Mouse (Mus musculus) brain, embryonic 14.5 days (tissue): Measurements from ENCODE around the gene Swsap1.

Experiments used
- CTCF ChIP-seq: fragments of 200-500 bp; IDR thresholded peaks from 2 replicates; pipeline ENCODE4 v1.5.1; 2012; ENCODE audit warnings: inconsistent platforms, mild to moderate bottlenecking, moderate library complexity, borderline replicate concordance; ENCODE audit not compliant: insufficient read depth, insufficient read length; ENCODE audit errors: extremely low read depth
- POLR2A ChIP-seq: fragments of 200-500 bp; IDR thresholded peaks from 2 replicates; pipeline ENCODE4 v1.6.1; 2012; ENCODE audit warnings: mild to moderate bottlenecking, inconsistent platforms, borderline replicate concordance; ENCODE audit not compliant: poor library complexity, insufficient read depth, insufficient read length, severe bottlenecking; ENCODE audit errors: extremely low read depth

DNA sequence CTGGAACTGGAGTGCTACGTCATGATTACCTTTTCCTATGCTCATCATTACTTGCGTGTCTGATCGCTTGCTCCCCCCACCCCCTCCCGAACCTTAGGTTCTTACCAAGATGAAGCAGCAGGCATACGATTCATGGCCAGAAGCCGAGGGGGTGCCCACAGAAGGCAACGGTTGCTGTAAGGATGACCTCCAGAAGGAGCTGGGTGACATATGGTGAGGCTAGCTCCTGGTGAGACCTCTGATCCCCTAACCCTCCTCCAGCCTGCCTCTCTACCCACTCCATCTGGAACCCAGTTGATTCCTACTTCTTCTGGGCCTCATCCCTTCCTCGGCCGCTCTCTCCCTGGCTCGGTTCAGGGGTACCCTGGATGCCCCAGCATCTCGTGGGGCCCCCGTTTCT, 21.5 kb upstream of the Swsap1 start:
- no peak for TF ChIP-seq CTCF
- TF ChIP-seq POLR2A, result no peak
